Comparison of ENCODE assay signal across 9 mouse cellular contexts in the genomic region with DNA sequence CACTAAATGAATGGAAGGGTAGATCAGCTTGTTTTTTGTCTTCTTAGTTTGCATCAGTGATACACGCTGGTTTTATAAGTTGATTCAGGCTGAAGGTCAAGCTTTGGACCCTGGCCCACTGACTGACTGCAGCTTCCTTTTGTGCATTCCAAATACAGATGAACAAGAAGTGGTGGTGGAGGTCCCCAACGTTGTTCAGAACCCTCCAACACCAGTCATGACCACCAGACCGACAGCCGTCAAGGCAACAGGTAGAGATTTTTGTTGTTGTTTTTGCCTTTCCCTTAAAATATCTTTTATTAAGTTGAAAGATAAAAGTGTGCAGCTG. TPM values are rescaled to one million over a fixed set of nuclear protein-coding genes. Genes with fewer than 3 reads are reported as not detected.
DNase-seq lines count a peak whose midpoint lies in the region; ATAC-seq and TF ChIP-seq lines count a peak whose summit lies in the region.
"Had no signal": no experiment of that assay in that cellular context is flagged by ENCODE, and none has a peak within 500 bp of the region (broad histone marks: within the 10 kb centered on the region; RNA-seq: fewer than 3 reads in every experiment).

No protein-coding gene starts in this region.

- H3K4me1 ChIP-seq in testis, adult 2 months (ENCODE audit: control insufficient read depth, insufficient read depth, low read length), result peaks cover 6% of the 10 kb centered on the region
- peaks cover 28% of the 10 kb centered on the region for H3K4me1 ChIP-seq in hindbrain, embryonic 12.5 days
- peaks cover 13% of the 10 kb centered on the region for H3K4me1 ChIP-seq in liver, embryonic 16.5 days (ENCODE audit: control insufficient read depth, low read depth, low read length)

- no peaks in the 10 kb centered on the region; the same call in 1 of the 2 replicates for H3K36me3 ChIP-seq in testis, adult 2 months (ENCODE audit: control insufficient read depth, insufficient read depth, low read length)
- peaks cover 31% of the 10 kb centered on the region for H3K36me3 ChIP-seq in hindbrain, embryonic 12.5 days
- H3K36me3 ChIP-seq in liver, embryonic 16.5 days (ENCODE audit: control insufficient read depth, insufficient read depth), result peaks cover 14% of the 10 kb centered on the region

- peak overlapping the region; percentile 97 for H3K9ac ChIP-seq in hindbrain, embryonic 12.5 days
- peak overlapping the region; percentile 99 for H3K9ac ChIP-seq in liver, embryonic 16.5 days (ENCODE audit: low read depth, low read length)

- no peak for ATAC-seq in hindbrain, embryonic 12.5 days (ENCODE audit: low FRiP score)
- no peak for ATAC-seq in liver, embryonic 16.5 days (ENCODE audit: low read depth)

- TF ChIP-seq CTCF in testis, adult 2 months (IDR thresholded peaks at IDR 0.05; ENCODE audit: control insufficient read depth, insufficient read depth, insufficient replicate concordance, low read depth, low read length), result no peak

- whole genome bisulfite sequencing in hindbrain, embryonic 12.5 days, result 19% methylated on average over 4 of the region's 4 CpGs
- WGBS in liver, embryonic 16.5 days (ENCODE audit: insufficient replicate concordance), result 8% methylated on average over 4 of the region's 4 CpGs

- TF ChIP-seq POLR2A in testis, adult 2 months (IDR thresholded peaks at IDR 0.05; ENCODE audit: control insufficient read depth, low read depth, low read length), result no peak

- intact Hi-C loops in left cerebral cortex, postnatal 14 days (cut with DNase I), result no loop called here

- no peaks in the 10 kb centered on the region for H3K9me3 ChIP-seq in hindbrain, embryonic 12.5 days (replicated peaks)
- H3K9me3 ChIP-seq in liver, embryonic 16.5 days (replicated peaks; ENCODE audit: control insufficient read depth, low read length), result no peaks in the 10 kb centered on the region

- H3K27ac ChIP-seq in testis, adult 2 months (ENCODE audit: control insufficient read depth, insufficient read depth, low read depth, low read length), result no peak overlapping the region
- H3K27ac ChIP-seq in hindbrain, embryonic 12.5 days, result peak overlapping the region; percentile 98; the same call in 1 of the 2 replicates
- H3K27ac ChIP-seq in liver, embryonic 16.5 days (ENCODE audit: low read length), result no peak overlapping the region; the same call in 1 of the 2 replicates

- no peaks in the 10 kb centered on the region for H3K27me3 ChIP-seq in testis, adult 2 months (ENCODE audit: control insufficient read depth, insufficient read depth, low read length)
- no peaks in the 10 kb centered on the region for H3K27me3 ChIP-seq in hindbrain, embryonic 12.5 days
- H3K27me3 ChIP-seq in liver, embryonic 16.5 days (ENCODE audit: control insufficient read depth, insufficient read depth, low read depth, low read length), result no peaks in the 10 kb centered on the region

- H3K4me2 ChIP-seq in hindbrain, embryonic 12.5 days (replicated peaks), result peak overlapping the region; percentile 88
- peak overlapping the region; percentile 76 for H3K4me2 ChIP-seq in liver, embryonic 16.5 days (ENCODE audit: low read depth, low read length)

- peak; percentile 37 to 67 for DNase-seq in adrenal gland, adult (ENCODE audit: inconsistent age in 2 of 2, low spot score in 1 of 2)
- no peak for DNase-seq in adrenal gland, postnatal 4 days (ENCODE audit: low spot score in 2 of 2)
- no peak for DNase-seq in testis, postnatal 14 days (ENCODE audit: low spot score)
- DNase-seq in left cerebral cortex, postnatal 14 days (ENCODE audit: low spot score in 2 of 2), result no peak
- DNase-seq in layer of hippocampus, adult 9-11 months, result no peak

- peak overlapping the region; percentile 92 for H3K4me3 ChIP-seq in testis, adult 2 months (ENCODE audit: control insufficient read depth, low read depth, low read length)
- H3K4me3 ChIP-seq in hindbrain, embryonic 12.5 days, result peak overlapping the region; percentile 95
- H3K4me3 ChIP-seq in liver, embryonic 16.5 days (ENCODE audit: low read depth, low read length), result peak overlapping the region; percentile 98

RNA-seq across cellular contexts. Expression of a gene that starts 1.3 kb away (rescaled TPM):
- total RNA-seq in adrenal gland, postnatal 4 days (2021), result 100 to 1,000 TPM; 120 to 121 TPM
- polyA plus RNA-seq in testis, adult 2 months (2012; rRNA removed), result 30.0 and 33.5 TPM in 2 replicates
- 150 and 168 TPM in 2 replicates for polyA plus RNA-seq in hindbrain, embryonic 12.5 days (2016; fragmentation: Nextera tagmentation; extraction: Ambion mirVana)
- 25.8 and 26.9 TPM in 2 replicates for polyA plus RNA-seq in liver, embryonic 16.5 days (2015; fragmentation: Nextera tagmentation; extraction: Ambion mirVana)
- 10 to 100 TPM; 62.7 to 62.8 TPM for total RNA-seq in left cerebral cortex, postnatal 14 days (2021)

RNA-seq across cellular contexts. Expression of a gene that starts 36.0 kb away (rescaled TPM):
- 1 to 10 TPM; 1.3 to 2.1 TPM for total RNA-seq in adrenal gland, postnatal 4 days (2021)
- polyA plus RNA-seq in testis, adult 2 months (2012; rRNA removed), result 69.0 and 76.0 TPM in 2 replicates
- 1.4 and 2.1 TPM in 2 replicates for polyA plus RNA-seq in hindbrain, embryonic 12.5 days (2016; fragmentation: Nextera tagmentation; extraction: Ambion mirVana)
- polyA plus RNA-seq in liver, embryonic 16.5 days (2015; fragmentation: Nextera tagmentation; extraction: Ambion mirVana), result 0.05 and 0.07 TPM in 2 replicates
- total RNA-seq in left cerebral cortex, postnatal 14 days (2021), result under 1 TPM; 0.18 to 0.55 TPM
- total RNA-seq: hematopoietic stem cell, adult 5-6 weeks had no signal

Comparison
In these comparisons a context has a peak if more than half of its experiments do, and no peak if none do; other contexts are left out.
1. DNase-seq: peak in adrenal gland, adult (2 of 2); none in adrenal gland, postnatal 4 days (0 of 2), testis, postnatal 14 days (single experiment), left cerebral cortex, postnatal 14 days (0 of 2) and layer of hippocampus, adult 9-11 months (single experiment).
2. RNA of a gene that starts 36.0 kb away (polyA plus RNA-seq): 69.0 to 76.0 TPM in testis, adult 2 months; 1.4 to 2.1 TPM in hindbrain, embryonic 12.5 days and 0.05 to 0.07 TPM in liver, embryonic 16.5 days; every median in the first group is over 10 times any median in the second.
3. Peak in every context shown above with its lines, with median percentiles within 50 percentile points of each other: H3K4me3 ChIP-seq.